Comparison of ENCODE assay signal across 12 mouse cellular contexts in genomic region chr11:46454453-46455045, GRCm38 (mm10). TPM values are rescaled to one million over a fixed set of nuclear protein-coding genes. Genes with fewer than 3 reads are reported as not detected.
DNase-seq lines count a peak whose midpoint lies in the region; ATAC-seq lines count a peak whose summit lies in the region.
"Had no signal": no experiment of that assay in that cellular context is flagged by ENCODE, and none has a peak within 500 bp of the region (broad histone marks: within the 10 kb centered on the region; RNA-seq: fewer than 3 reads in every experiment).

TSS of gene Havcr2 (plus strand) at chr11:46454935.

- no peak within 1 kb of the TSS for H3K9ac ChIP-seq in liver, embryonic 13.5 days

- peaks cover 19% of the 10 kb centered on the region for H3K4me1 ChIP-seq in liver, embryonic 13.5 days (replicated peaks)
- H3K4me1 ChIP-seq: hindbrain, embryonic 10.5 days had no signal

- H3K4me3 ChIP-seq in liver, embryonic 13.5 days (replicated peaks) = no peak within 1 kb of the TSS
- H3K4me3 ChIP-seq: hindbrain, embryonic 10.5 days had no signal

- no peaks in the 10 kb centered on the region for H3K9me3 ChIP-seq in liver, embryonic 13.5 days (replicated peaks)
- H3K9me3 ChIP-seq: hindbrain, embryonic 10.5 days had no signal

- H3K27ac ChIP-seq in liver, embryonic 13.5 days = no peak within 1 kb of the TSS
- H3K27ac ChIP-seq: hindbrain, embryonic 10.5 days had no signal

- no peaks in the 10 kb centered on the region for H3K27me3 ChIP-seq in liver, embryonic 13.5 days

- intact Hi-C loops in heart, postnatal 10 days (cut with DNase I) = no loop called here

- ATAC-seq in liver, embryonic 13.5 days (ENCODE audit: low read depth) = peak; percentile 93
- ATAC-seq: forebrain, embryonic 16.5 days had no signal

- H3K36me3 ChIP-seq in liver, embryonic 13.5 days = no peaks in the 10 kb centered on the region
- H3K36me3 ChIP-seq: hindbrain, embryonic 10.5 days had no signal

- 34% methylated on average over 6 of the region's 6 CpGs for WGBS in liver, embryonic 13.5 days (ENCODE audit: insufficient replicate concordance)

- H3K4me2 ChIP-seq in liver, embryonic 13.5 days = peak within 1 kb of the TSS; percentile 27; the same call in 1 of the 2 replicates

- DNase-seq in heart, adult 9 months (ENCODE audit: low spot score in 2 of 2) = peak; percentile 2 to 14
- no peak for DNase-seq in heart, postnatal 10 days
- DNase-seq in c-Kit-positive CD71-positive TER-119-negative erythroid progenitor cells, embryonic 14.5 days (ENCODE audit: low read depth) = peak; percentile 59
- DNase-seq in liver, embryonic 13.5 days = peak; percentile 47
- DNase-seq in natural killer cell, adult 2 months (ENCODE audit: low spot score in 2 of 2) = peak; percentile 18 to 28
- DNase-seq in frontal cortex, postnatal 10 days (ENCODE audit: low spot score in 2 of 2) = no peak
- no peak for DNase-seq in cerebellum, adult 18-20 months
- no peak for DNase-seq in MN1 (ENCODE audit: low spot score)
- DNase-seq: spleen, adult 18-20 months; thymus, adult 18-20 months had no signal

RNA-seq across cellular contexts. Expression of gene Havcr2, which starts in this region (rescaled TPM):
- under 1 TPM; 0.22 TPM for total RNA-seq in heart, postnatal 10 days (2021)
- 0.09 and 0.19 TPM in 2 replicates for polyA plus RNA-seq in liver, embryonic 13.5 days (2015; fragmentation: Nextera tagmentation; extraction: Ambion mirVana)

Comparison
In these comparisons a context has a peak if more than half of its experiments do, and no peak if none do; other contexts are left out.
1. DNase-seq: peak in heart, adult 9 months (2 of 2), c-Kit-positive CD71-positive TER-119-negative erythroid progenitor cells, embryonic 14.5 days (single experiment) and natural killer cell, adult 2 months (2 of 2); none in heart, postnatal 10 days (0 of 2), frontal cortex, postnatal 10 days (0 of 2), cerebellum, adult 18-20 months (0 of 2) and MN1 (single experiment).
2. Peak in DNase-seq, ATAC-seq and H3K4me2 ChIP-seq in liver, embryonic 13.5 days; RNA of the gene not detected or under 1 TPM.